Mouse (Mus musculus): Measurements from ENCODE around the gene Depdc7. TPM values are rescaled to one million over a fixed set of nuclear protein-coding genes. Genes with fewer than 3 reads are reported as not detected.

Depdc7 gene
- 1 to 10 TPM; 7.9 to 9.4 TPM for total RNA-seq (2023)

GRCm38 (mm10) chr2:104742741-104743064, at the start of gene Depdc7:
Depdc7 (minus strand) TSS chr2:104742878.

GRCm38 (mm10) chr2:104716279-104716678, 26.4 kb downstream of the Depdc7 start, which contains the start of gene Pin1rt1:
Pin1rt1 (minus strand) TSS chr2:104716379.

GRCm38 (mm10) chr2:104711585-104712485, 30.8 kb downstream of the Depdc7 start, which contains the start of gene Tcp11l1:
Tcp11l1 (minus strand) TSS chr2:104712169.

Other genes with a start within 250 kb of the Depdc7 start
- 10 to 100 TPM; 80.2 to 82.8 TPM for gene Hipk3, start 248.4 kb downstream of the Depdc7 start, total RNA-seq (2023)
- 10 to 100 TPM; 23.4 to 34.1 TPM for gene Cstf3, start 152.4 kb downstream of the Depdc7 start, total RNA-seq (2023)
- gene Tcp11l1, start 30.7 kb downstream of the Depdc7 start, total RNA-seq (2023) = 10 to 100 TPM; 11.7 to 13.2 TPM
- not detected for gene Pin1rt1, start 26.5 kb downstream of the Depdc7 start, total RNA-seq (2023)
- gene Qser1, start 73.9 kb upstream of the Depdc7 start, total RNA-seq (2023) = 10 to 100 TPM; 12.7 to 13.6 TPM
- under 1 TPM; 0.61 to 0.76 TPM for gene Prrg4, start 107.0 kb upstream of the Depdc7 start, total RNA-seq (2023)
- gene Ccdc73, start 124.9 kb upstream of the Depdc7 start, total RNA-seq (2023) = not detected

All from monocyte, adult 59 days (primary cell).